Mouse (Mus musculus) heart, embryonic 14.5 days (tissue): ENCODE results near the gene Fbxw5. TPM values are rescaled to one million over a fixed set of nuclear protein-coding genes. Genes with fewer than 3 reads are reported as not detected.

Experiments used
- ATAC-seq: fragments of 200-750 bp; cut with Nextera tagmentation; 2 replicates; pipeline ENCODE4 v1.8.0; 2017; ENCODE audit warnings: low read depth, moderate TSS enrichment; ENCODE audit not compliant: insufficient number of reproducible peaks, insufficient read depth, low FRiP score
- H3K27ac ChIP-seq, 2 experiments: fragments of 200-500 bp in 1 of 2; fragments of 300-500 bp in 1 of 2; sonication (generic) in 1 of 2; replicated peaks in 1 of 2; 2 replicates each; pipeline ENCODE4 v1.5.1; 2012 to 2014; ENCODE audit warnings: low read depth in 2 of 2, low read length in 2 of 2, control low read depth in 1 of 2, mild to moderate bottlenecking in 1 of 2, mixed read lengths in 1 of 2; ENCODE audit not compliant: control insufficient read depth in 1 of 2, insufficient read depth in 1 of 2
- H3K27me3 ChIP-seq: fragments of 300-500 bp; sonication (generic); 2 replicates; pipeline ENCODE4 v1.6.1; 2014; ENCODE audit warnings: mild to moderate bottlenecking, low read length, control low read depth; ENCODE audit not compliant: control insufficient read depth, insufficient read depth
- H3K36me3 ChIP-seq: fragments of 300-500 bp; sonication (generic); 2 replicates; pipeline ENCODE4 v1.6.1; 2014; ENCODE audit warnings: mild to moderate bottlenecking, control low read depth, low read length, mixed read lengths; ENCODE audit not compliant: control insufficient read depth, insufficient read depth
- H3K4me1 ChIP-seq, 2 experiments: fragments of 200-500 bp in 1 of 2; fragments of 300-500 bp in 1 of 2; sonication (generic) in 1 of 2; 2 replicates each; pipeline ENCODE4 v1.6.1; 2012 to 2014; ENCODE audit warnings: low read length in 2 of 2, control low read depth in 1 of 2, mixed read lengths in 1 of 2; ENCODE audit not compliant: control insufficient read depth in 2 of 2, insufficient read depth in 2 of 2
- H3K4me2 ChIP-seq: fragments of 300-500 bp; sonication (generic); 2 replicates; pipeline ENCODE4 v1.6.1; 2014; ENCODE audit warnings: mild to moderate bottlenecking, low read length
- H3K4me3 ChIP-seq, 2 experiments: fragments of 200-500 bp in 1 of 2; fragments of 300-500 bp in 1 of 2; sonication (generic) in 1 of 2; 2 replicates each; pipeline ENCODE4 v1.5.1; 2012 to 2014; ENCODE audit warnings: low read length in 2 of 2, mild to moderate bottlenecking in 2 of 2, control low read depth in 1 of 2, low read depth in 1 of 2, moderate library complexity in 1 of 2; ENCODE audit not compliant: control insufficient read depth in 1 of 2, insufficient read depth in 1 of 2
- H3K9ac ChIP-seq: fragments of 300-500 bp; sonication (generic); 2 replicates; pipeline ENCODE4 v1.6.1; 2014; ENCODE audit warnings: mild to moderate bottlenecking, low read length
- H3K9me3 ChIP-seq: fragments of 300-500 bp; sonication (generic); 2 replicates; pipeline ENCODE4 v1.6.1; 2016; ENCODE audit warnings: low read length, control low read depth; ENCODE audit not compliant: control insufficient read depth
- WGBS: fragments of 180-500 bp; shearing (Covaris S2); extraction: QIAGEN DNeasy Blood & Tissue Kit; methylation state at CpG from one replicate; pipeline ENCODE4 v1.1.7; 2014; 5-methylcytosine and 5-hydroxymethylcytosine counted together
- polyA plus RNA-seq: library from polyadenylated mRNA; unstranded; fragments of >200 nt; fragmentation: Nextera tagmentation; extraction: Ambion mirVana; gene quantifications from 2 replicates; pipeline ENCODE4 v1.2.1, GENCODE M21; 2014

Fbxw5 gene
- polyA plus RNA-seq, 1 experiment from 2014 or later, result 82.8 TPM

GRCm38 (mm10) chr2:25468962-25469915, 31.3 kb upstream of the Fbxw5 start:
- H3K36me3 ChIP-seq, result no peaks in the 10 kb centered on the region
- peak overlapping the region; percentile 34 for H3K9ac ChIP-seq
- H3K27me3 ChIP-seq, result no peaks in the 10 kb centered on the region
- no peaks in the 10 kb centered on the region for H3K9me3 ChIP-seq
- no peak overlapping the region for H3K4me3 ChIP-seq
- WGBS, result 60% methylated on average over 10 of the region's 10 CpGs
- H3K4me1 ChIP-seq, result peaks cover 32 to 39% of the 10 kb centered on the region in 2 experiments
- H3K27ac ChIP-seq, result peak overlapping the region; percentile 84 to 91
- H3K4me2 ChIP-seq, result peak overlapping the region; percentile 46
- ATAC-seq, result peak; percentile 86

- H3K4me2 ChIP-seq, result peak within 1 kb of the TSS; percentile 46
- ATAC-seq, result no peak
- no peaks in the 10 kb centered on the region for H3K9me3 ChIP-seq
- H3K4me3 ChIP-seq, result no peak within 1 kb of the TSS
- WGBS, result 29% methylated on average over 6 of the region's 6 CpGs
- H3K27me3 ChIP-seq, result no peaks in the 10 kb centered on the region
- peaks cover 32 to 39% of the 10 kb centered on the region in 2 experiments for H3K4me1 ChIP-seq
- peak within 1 kb of the TSS; percentile 84 to 91 for H3K27ac ChIP-seq
- H3K9ac ChIP-seq, result peak within 1 kb of the TSS; percentile 34
- H3K36me3 ChIP-seq, result no peaks in the 10 kb centered on the region
These were observed 30.6 kb upstream of the Fbxw5 start, which contains the start of gene Ptgds for GRCm38 (mm10) chr2:25469969-25470368. TSS of gene Ptgds (minus strand) at chr2:25470046.

DNA sequence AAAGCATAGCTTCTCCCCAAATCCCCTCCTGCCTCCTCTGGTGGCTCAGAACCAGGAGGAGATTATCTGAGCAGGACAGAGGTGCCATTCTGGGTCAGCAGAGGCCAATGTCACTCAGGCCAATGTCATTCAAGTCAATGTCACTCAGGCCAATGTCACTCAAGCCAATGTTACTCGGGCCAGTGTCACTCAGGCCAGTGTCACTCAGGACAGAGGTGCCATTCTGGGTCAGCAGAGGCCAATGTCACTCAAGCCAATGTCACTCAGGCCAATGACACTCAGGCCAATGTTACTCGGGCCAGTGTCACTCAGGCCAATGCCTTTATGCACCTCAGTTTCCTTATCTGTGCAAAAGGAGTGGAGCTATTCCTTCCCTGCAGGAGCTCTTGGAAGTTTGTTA, 28.0 kb upstream of the Fbxw5 start:
- ATAC-seq, result no peak
- H3K4me3 ChIP-seq, result no peak overlapping the region
- no peak overlapping the region for H3K9ac ChIP-seq
- no peak overlapping the region for H3K4me2 ChIP-seq
- H3K27me3 ChIP-seq, result no peaks in the 10 kb centered on the region
- no peak overlapping the region for H3K27ac ChIP-seq
- H3K4me1 ChIP-seq, result peaks cover 26 to 29% of the 10 kb centered on the region in 2 experiments
- no peaks in the 10 kb centered on the region for H3K36me3 ChIP-seq
- H3K9me3 ChIP-seq, result no peaks in the 10 kb centered on the region
- WGBS, result 64% methylated on average over 2 of the region's 2 CpGs

DNA sequence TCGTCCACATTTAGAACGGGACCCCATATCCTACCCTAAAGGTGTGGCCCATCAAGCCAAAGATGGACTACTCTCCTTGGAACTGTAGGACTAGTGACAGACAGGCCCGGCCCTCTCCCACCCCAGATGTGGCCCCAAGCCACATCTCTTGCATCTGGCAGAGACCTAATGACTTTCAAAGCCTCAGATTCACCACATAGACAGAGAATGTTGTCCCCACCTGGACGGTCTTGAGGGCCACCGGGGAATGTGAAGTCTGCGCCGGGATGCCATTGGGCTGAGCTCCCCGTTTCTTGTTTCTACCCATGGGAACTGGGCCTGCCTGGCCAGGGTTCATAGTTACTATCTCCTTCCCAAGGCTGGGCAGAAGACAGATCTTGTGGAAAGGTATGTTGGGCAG, 23.0 kb upstream of the Fbxw5 start:
- Histone ChIP-seq H3K36me3 (no peaks in the 10 kb centered on the region), H3K4me1 (no peaks in the 10 kb centered on the region; a peak in 1 of 4 replicates), H3K4me2 (no peak overlapping the region), H3K9ac (no peak overlapping the region), H3K27ac (no peak overlapping the region), H3K9me3 (no peaks in the 10 kb centered on the region), H3K27me3 (no peaks in the 10 kb centered on the region), H3K4me3 (no peak overlapping the region)
- no peak for ATAC-seq
- WGBS, result 85% methylated on average over 8 of the region's 8 CpGs

- no peaks in the 10 kb centered on the region for H3K27me3 ChIP-seq
- H3K4me1 ChIP-seq, result no peaks in the 10 kb centered on the region; a peak in 1 of 4 replicates
- WGBS, result 84% methylated on average over 3 of the region's 3 CpGs
- no peak overlapping the region for H3K9ac ChIP-seq
- no peaks in the 10 kb centered on the region for H3K9me3 ChIP-seq
- no peak overlapping the region for H3K27ac ChIP-seq
- H3K4me3 ChIP-seq, result no peak overlapping the region
- H3K36me3 ChIP-seq, result no peaks in the 10 kb centered on the region
- H3K4me2 ChIP-seq, result no peak overlapping the region
- no peak for ATAC-seq
These were observed 22.4 kb upstream of the Fbxw5 start for GRCm38 (mm10) chr2:25477967-25478675.

DNA sequence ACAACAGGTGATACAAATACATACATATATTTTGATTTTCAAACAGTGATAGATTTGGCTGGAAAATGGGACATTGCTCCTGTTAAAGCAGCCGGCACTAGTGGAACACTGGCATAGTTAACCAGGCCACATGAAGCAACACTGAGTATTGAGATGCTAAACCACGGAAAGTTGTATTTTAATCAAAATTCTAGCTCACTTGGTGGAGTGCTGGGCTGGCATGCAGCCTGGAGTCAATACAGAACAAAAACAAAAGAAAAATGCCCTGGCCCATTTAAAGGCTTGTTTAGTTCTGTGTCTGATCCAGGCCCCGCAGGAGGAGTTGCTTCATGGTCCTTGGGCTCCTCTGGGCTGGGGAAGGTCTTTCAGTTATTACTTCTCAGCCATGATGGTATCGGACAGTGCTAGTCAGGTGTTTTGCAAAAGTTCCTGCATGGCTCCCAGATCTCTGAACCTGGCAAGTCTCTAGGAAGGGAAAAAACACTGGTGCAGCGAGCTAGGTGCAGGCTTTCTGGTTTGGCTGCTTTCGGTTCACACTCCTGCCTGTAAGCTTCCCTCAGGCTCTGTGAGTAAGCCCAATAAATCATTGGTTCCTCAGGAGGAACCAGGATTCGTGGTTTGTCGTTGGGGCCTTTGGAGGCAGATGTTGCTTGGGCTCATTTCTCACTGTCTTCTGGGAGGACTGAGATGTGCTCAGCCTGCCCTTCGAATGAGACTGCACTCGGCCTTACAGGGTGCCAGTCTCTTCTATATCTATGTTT, 20.8 kb upstream of the Fbxw5 start:
- no peaks in the 10 kb centered on the region for H3K36me3 ChIP-seq
- no peak for ATAC-seq

DNA sequence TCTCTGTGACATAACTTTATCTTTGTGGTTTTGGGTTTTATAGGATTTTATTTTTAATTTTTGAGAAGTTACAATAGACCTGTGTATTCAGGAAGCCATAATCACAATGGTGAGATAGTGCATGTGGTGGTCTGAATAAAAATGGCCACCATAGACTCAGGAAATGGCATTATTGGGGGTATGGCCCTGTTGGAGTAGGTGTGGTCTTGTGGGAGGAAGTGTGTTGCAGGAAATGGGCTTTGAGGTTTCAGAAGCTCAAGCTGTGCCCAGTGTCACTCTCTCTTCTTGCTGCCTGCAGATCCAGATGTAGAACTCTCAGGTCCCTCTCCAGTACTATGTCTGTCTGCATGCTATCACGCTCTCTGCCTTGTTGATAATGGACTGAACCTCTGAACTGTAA, 20.0 kb upstream of the Fbxw5 start:
- Histone ChIP-seq H3K27me3 (no peaks in the 10 kb centered on the region), H3K9me3 (no peaks in the 10 kb centered on the region), H3K27ac (no peak overlapping the region), H3K36me3 (no peaks in the 10 kb centered on the region), H3K9ac (no peak overlapping the region), H3K4me1 (no peaks in the 10 kb centered on the region), H3K4me3 (no peak overlapping the region), H3K4me2 (no peak overlapping the region)
- 83% methylated on average over 1 of the region's 1 CpGs for WGBS
- no peak for ATAC-seq

More for the DNA sequence above, 20.8 kb upstream of the Fbxw5 start:
- Histone ChIP-seq H3K27ac (no peak overlapping the region), H3K4me2 (no peak overlapping the region), H3K9ac (no peak overlapping the region), H3K4me1 (no peaks in the 10 kb centered on the region), H3K27me3 (no peaks in the 10 kb centered on the region), H3K9me3 (no peaks in the 10 kb centered on the region), H3K4me3 (no peak overlapping the region)
- WGBS, result 67% methylated on average over 10 of the region's 10 CpGs
